Mouse (Mus musculus): Measurements from ENCODE around the gene Pde10a. TPM values are rescaled to one million over a fixed set of nuclear protein-coding genes. Genes with fewer than 3 reads are reported as not detected.
A peak's percentile ranks its signal among the peaks of the same experiment; 100 is the strongest.

The Pde10a gene
- polyA plus RNA-seq, 1 experiment from 2014 or later: 21.5 TPM

DNA sequence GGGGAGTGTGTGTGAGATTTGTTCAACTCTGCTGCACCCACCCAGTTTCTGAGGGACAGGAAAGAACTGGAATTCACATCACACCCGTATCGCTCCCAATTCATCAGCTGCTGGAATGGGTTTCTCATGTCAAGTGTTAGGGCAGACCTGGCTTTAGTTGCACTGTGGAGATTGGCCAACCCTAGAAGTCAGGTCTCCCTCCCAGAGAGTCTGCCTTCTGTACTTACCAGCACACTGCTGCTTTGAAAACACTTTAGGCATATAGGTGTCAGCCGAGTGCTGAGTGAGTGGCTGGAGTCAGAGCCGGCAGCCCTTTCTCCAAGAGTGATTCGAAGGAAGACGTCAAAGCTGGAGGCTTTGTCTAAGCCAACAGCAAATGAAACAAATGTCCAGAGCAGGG, 31.1 kb downstream of the Pde10a start:
- Histone ChIP-seq H3K4me1 (no peaks in the 10 kb centered on the region), H3K27me3 (no peaks in the 10 kb centered on the region), H3K9me3 (no peaks in the 10 kb centered on the region), H3K9ac (replicated peaks) (no peak overlapping the region), H3K4me2 (replicated peaks) (no peak overlapping the region), H3K4me3 (no peak overlapping the region), H3K27ac (replicated peaks) (no peak overlapping the region), H3K36me3 (no peaks in the 10 kb centered on the region)
- ATAC-seq (replicated peaks): no peak
- 85% methylated on average over 6 of the region's 6 CpGs for WGBS

DNA sequence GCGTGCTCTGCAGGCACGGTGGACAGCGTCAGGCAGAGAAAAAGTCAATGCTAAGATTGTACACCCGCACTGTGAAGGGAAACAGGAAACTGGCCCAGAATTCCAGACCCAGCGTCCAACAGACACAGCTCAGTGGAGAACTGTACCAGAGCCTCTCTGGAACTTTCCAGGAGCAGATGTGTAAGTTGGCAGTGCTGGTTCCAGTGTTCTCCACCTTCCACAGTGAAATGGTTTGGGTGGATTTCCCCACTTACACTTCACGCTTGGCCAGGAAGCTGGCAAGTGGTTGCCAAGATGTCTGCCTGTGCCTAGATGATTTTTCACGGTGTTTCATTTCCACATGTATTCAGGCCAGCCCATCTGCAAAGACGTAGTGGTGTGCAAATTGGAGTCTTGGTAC, 32.8 kb downstream of the Pde10a start:
- H3K27me3 ChIP-seq: no peaks in the 10 kb centered on the region
- H3K4me2 ChIP-seq (replicated peaks): no peak overlapping the region
- ATAC-seq (replicated peaks): no peak
- H3K9ac ChIP-seq (replicated peaks): no peak overlapping the region
- no peaks in the 10 kb centered on the region for H3K36me3 ChIP-seq
- no peak overlapping the region for H3K4me3 ChIP-seq
- no peaks in the 10 kb centered on the region for H3K9me3 ChIP-seq
- 83% methylated on average over 8 of the region's 8 CpGs for WGBS
- H3K4me1 ChIP-seq: no peaks in the 10 kb centered on the region
- no peak overlapping the region for H3K27ac ChIP-seq (replicated peaks)

DNA sequence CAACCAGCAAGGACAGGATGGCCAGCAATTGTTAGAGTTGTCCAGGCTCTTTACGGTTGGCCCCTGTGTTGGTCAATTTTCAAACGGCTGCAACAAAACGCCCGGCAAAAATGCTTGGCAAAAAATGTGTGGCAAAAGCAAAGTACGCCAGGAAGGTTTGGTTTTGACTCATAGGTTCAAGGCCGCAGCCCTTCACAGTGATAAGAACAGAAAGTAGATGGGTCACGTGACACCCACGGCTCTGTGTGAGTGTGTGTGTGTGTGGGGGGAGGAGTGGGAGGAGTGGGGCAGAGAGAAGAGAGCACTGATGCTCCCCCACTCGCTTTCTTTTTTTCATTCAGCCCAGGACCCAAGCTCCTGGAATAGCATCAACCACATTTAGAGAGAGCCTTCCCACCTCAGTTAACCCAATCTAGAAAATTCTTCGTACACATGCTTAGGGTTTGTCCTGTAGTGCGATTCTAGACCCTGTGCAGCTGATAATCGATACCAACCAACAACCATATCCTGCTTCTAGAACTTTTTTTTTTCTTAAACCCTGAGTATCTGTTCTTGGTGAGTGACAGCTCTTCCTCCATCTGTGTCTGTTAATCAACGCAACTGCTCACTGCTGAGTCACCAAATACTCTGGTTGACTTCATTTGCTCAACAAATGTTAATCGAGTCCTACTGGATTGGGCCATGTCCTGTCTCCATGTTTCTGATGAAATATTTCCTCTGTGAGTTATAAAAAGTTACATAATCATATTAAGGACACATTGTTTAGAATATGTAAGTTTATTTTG, 37.1 kb downstream of the Pde10a start:
- Histone ChIP-seq H3K9me3 (no peaks in the 10 kb centered on the region), H3K4me1 (no peaks in the 10 kb centered on the region), H3K4me3 (no peak overlapping the region), H3K9ac (replicated peaks) (no peak overlapping the region), H3K36me3 (no peaks in the 10 kb centered on the region), H3K4me2 (replicated peaks) (no peak overlapping the region), H3K27ac (replicated peaks) (no peak overlapping the region), H3K27me3 (no peaks in the 10 kb centered on the region)
- ATAC-seq (replicated peaks): no peak
- 67% methylated on average over 14 of the region's 14 CpGs for WGBS

DNA sequence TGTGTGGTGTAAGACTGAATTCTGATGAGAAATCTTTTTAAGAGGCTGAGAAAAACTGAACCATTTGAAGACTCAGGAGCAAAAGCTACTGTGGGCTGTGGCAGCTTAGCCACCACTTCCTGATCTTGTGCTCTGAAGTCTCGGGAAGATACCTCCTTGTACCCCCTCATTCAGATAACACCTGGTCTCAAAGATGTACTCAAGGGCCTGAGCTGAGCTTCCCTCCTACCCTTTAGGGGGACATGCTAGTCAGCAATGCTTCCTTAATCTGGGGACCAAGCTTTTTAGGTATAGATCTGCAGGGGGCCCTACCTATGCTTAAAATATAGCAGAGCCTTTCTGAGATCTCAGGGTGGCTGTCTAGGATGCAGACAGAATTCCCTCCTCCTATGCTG, 37.7 kb downstream of the Pde10a start:
- no peaks in the 10 kb centered on the region for H3K4me1 ChIP-seq
- H3K27me3 ChIP-seq: no peaks in the 10 kb centered on the region
- no peak overlapping the region for H3K9ac ChIP-seq (replicated peaks)
- H3K4me3 ChIP-seq: no peak overlapping the region
- H3K36me3 ChIP-seq: no peaks in the 10 kb centered on the region
- H3K4me2 ChIP-seq (replicated peaks): no peak overlapping the region
- no peak for ATAC-seq (replicated peaks)
- no peaks in the 10 kb centered on the region for H3K9me3 ChIP-seq
- no peak overlapping the region for H3K27ac ChIP-seq (replicated peaks)
- 86% methylated on average over 1 of the region's 1 CpGs for WGBS

DNA sequence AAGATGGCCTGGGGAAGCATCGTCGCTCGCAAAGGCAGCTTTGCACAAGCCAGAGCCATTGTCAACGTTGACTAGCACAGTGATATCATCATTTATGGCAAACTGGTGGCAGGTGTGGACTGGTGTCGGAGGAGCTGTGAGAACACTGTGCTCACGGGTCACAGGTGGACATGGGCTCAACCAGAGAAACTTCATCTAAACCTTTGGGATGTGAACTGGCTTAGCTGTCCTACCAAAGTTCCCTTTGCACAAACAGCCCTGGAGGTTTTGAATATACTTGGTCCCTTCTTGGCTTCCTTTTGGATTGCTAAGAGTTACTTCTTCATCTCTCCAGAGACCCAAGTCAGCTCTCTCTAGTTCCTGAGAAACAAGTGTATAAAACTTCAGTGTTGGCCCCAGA, 41.7 kb downstream of the Pde10a start, which contains the start of gene Gm17087:
Gene Gm17087 (minus strand): TSS at position 101 of the 400 bp plus-strand sequence.
- no peaks in the 10 kb centered on the region for H3K4me1 ChIP-seq
- H3K4me3 ChIP-seq: no peak within 1 kb of the TSS
- 93% methylated on average over 6 of the region's 6 CpGs for WGBS
- H3K4me2 ChIP-seq (replicated peaks): no peak within 1 kb of the TSS
- H3K9me3 ChIP-seq: no peaks in the 10 kb centered on the region
- H3K27ac ChIP-seq (replicated peaks): no peak within 1 kb of the TSS
- no peak for ATAC-seq (replicated peaks)
- H3K9ac ChIP-seq (replicated peaks): no peak within 1 kb of the TSS
- no peaks in the 10 kb centered on the region for H3K27me3 ChIP-seq
- H3K36me3 ChIP-seq: no peaks in the 10 kb centered on the region

DNA sequence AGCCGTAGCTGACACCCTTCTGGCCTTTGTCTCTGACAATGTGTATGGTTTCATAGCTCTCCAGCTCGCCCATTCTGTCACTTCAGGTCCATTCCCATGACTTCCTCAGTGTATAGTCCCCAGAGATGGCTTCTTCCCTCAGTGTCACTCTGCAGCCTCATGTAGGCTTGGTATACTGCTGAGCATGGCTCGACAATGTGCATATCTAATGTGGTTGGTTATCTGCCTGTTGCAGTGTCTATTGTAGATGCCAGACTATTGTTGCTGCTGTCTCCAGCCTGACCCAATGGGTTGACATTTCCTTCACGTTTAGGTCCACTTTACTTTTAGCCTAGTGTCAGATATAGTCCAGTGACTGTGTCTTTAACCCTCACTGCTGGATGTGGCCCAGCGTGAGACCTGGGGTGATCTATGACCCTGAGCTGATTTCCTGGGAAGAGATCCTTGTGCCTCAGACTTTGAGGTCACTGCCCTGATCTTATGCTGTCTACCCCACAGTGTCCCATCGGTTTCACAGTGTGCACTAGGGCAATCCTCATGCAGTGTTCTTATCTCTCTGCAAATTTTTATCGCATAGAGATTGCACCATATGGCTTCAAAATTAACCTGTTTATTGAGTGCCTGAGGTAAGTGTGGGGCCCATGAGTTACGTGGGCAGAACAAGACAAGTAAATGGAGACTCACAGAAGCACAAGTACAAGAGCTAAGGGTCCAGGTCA, 48.5 kb downstream of the Pde10a start:
- Histone ChIP-seq H3K4me1 (no peaks in the 10 kb centered on the region), H3K9ac (replicated peaks) (no peak overlapping the region), H3K4me2 (replicated peaks) (no peak overlapping the region), H3K4me3 (no peak overlapping the region), H3K9me3 (no peaks in the 10 kb centered on the region), H3K27me3 (no peaks in the 10 kb centered on the region), H3K36me3 (no peaks in the 10 kb centered on the region), H3K27ac (replicated peaks) (no peak overlapping the region)
- 84% methylated on average over 8 of the region's 8 CpGs for WGBS
- no peak for ATAC-seq (replicated peaks)

DNA sequence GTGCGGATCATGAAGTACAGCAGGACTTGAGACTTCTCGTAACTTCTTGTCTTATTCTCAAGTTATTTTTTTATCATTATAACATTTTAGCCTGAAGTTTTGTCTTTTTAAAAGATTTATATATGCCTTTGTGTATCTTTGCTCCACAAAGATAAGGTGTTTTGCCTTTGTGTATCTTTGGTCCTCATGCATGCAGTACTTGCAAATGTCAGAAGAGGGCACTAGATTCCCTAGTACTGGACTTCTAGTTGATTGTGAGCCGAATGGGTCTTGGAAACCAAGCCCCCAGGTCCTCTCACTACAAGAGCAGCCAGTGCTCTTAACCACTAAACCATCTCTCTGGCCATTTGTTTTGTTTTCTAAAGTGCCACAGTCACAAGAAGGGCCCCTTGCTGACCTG, 55.2 kb downstream of the Pde10a start:
- Histone ChIP-seq H3K4me3 (no peak overlapping the region), H3K4me1 (no peaks in the 10 kb centered on the region), H3K4me2 (replicated peaks) (no peak overlapping the region), H3K27me3 (no peaks in the 10 kb centered on the region), H3K9me3 (no peaks in the 10 kb centered on the region), H3K36me3 (no peaks in the 10 kb centered on the region), H3K9ac (replicated peaks) (no peak overlapping the region), H3K27ac (replicated peaks) (no peak overlapping the region)
- ATAC-seq (replicated peaks): no peak
- 63% methylated on average over 3 of the region's 3 CpGs for WGBS

DNA sequence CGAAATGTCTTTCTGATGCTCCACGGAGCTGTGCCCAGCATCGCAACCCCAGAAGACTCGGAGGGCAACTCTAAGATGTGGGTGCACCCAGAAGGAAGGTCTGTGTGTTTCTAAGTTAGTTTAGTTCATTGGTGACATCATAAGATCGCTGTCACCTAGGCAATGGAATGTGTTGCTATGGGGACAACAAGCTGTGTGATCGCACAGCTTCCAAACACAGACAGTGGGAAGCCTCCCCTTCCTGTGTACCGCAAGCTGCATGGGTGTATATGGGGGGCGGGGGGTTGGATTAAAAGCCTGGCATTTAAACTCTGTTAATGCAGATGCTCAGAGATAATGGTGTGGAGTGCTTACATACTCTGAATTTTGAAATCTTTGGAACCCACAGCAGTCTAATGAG, 56.4 kb downstream of the Pde10a start:
- H3K4me3 ChIP-seq: no peak overlapping the region
- H3K9me3 ChIP-seq: no peaks in the 10 kb centered on the region
- no peaks in the 10 kb centered on the region for H3K4me1 ChIP-seq
- no peak overlapping the region for H3K4me2 ChIP-seq (replicated peaks)
- ATAC-seq (replicated peaks): no peak
- no peaks in the 10 kb centered on the region for H3K27me3 ChIP-seq
- H3K27ac ChIP-seq (replicated peaks): no peak overlapping the region
- no peak overlapping the region for H3K9ac ChIP-seq (replicated peaks)
- H3K36me3 ChIP-seq: no peaks in the 10 kb centered on the region
- 71% methylated on average over 8 of the region's 8 CpGs for WGBS

DNA sequence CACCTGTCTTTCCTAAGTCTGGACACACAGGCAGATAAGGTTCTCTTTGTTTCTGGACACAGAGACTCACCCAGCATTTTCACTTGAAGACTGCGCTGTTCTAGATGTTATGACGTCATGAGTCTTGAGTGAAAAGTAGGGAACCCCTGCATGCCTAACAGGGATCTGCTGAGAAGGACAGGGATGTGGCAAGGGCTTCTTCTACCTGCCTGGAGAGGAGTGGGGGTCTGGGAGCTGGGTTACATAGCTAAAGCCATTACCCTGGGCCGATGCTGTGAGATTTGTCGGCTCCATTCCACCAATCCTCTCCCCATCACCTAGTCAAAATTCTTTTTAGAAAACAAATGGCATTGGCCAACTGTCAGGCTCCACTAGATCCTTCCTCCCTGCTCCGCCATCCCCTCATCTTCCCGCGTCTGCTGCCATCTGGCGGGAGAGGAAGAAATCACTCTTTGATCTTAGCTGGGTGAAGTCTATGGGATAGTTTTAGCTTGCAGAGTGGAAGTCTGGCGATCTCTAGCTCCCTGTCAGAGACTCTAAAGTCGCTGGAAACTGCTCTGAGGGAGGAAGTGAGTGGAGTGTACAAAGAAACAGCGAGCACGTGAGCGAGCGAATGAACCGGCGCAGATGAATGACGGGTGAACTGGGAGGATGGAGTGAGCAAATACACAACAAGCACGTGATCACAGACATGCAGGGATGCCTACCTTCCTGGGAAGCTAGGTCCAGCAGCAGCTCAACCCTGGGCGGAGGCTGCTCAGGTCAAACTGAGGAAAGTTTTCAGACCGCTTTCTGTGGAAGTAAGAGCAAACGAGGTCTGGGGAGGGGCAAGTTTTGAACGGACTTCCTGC, 67.5 kb downstream of the Pde10a start:
- Histone ChIP-seq H3K9ac (replicated peaks) (no peak overlapping the region), H3K4me2 (replicated peaks) (peak overlapping the region; percentile 39)
- peak; percentile 83 for ATAC-seq (replicated peaks)

DNA sequence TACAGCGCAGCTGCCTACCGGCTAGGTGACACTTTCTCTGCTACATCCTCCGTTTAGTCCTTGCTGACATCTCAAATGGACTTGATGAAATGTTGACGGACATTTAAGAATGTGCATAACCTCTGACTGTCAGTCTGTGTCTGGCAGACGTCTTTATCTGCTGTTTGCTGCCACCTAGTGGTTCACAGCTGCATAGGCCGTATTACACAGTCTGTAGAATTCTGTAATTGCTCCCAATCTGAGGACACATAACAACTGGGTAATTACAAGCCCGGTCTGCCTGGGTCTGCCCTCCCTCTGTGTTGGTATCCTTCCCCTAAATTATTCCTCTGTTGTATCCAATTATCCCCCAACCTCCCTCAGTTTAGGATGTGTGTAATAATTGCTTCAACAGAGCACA, 72.6 kb downstream of the Pde10a start:
- Histone ChIP-seq H3K4me1 (no peaks in the 10 kb centered on the region), H3K9ac (replicated peaks) (no peak overlapping the region), H3K4me2 (replicated peaks) (no peak overlapping the region), H3K36me3 (no peaks in the 10 kb centered on the region), H3K27ac (replicated peaks) (no peak overlapping the region), H3K9me3 (no peaks in the 10 kb centered on the region), H3K27me3 (peaks cover 4% of the 10 kb centered on the region; the same call in 1 of the 2 replicates), H3K4me3 (no peak overlapping the region)
- peak; percentile 80 for ATAC-seq (replicated peaks)
- 10% methylated on average over 7 of the region's 7 CpGs for WGBS

More for the DNA sequence above, 67.5 kb downstream of the Pde10a start:
- H3K27ac ChIP-seq (replicated peaks): no peak overlapping the region
- no peaks in the 10 kb centered on the region for H3K36me3 ChIP-seq
- 13% methylated on average over 22 of the region's 22 CpGs for WGBS
- no peaks in the 10 kb centered on the region for H3K4me1 ChIP-seq
- H3K27me3 ChIP-seq: peaks cover 4% of the 10 kb centered on the region; the same call in 1 of the 2 replicates
- no peaks in the 10 kb centered on the region for H3K9me3 ChIP-seq
- peak overlapping the region; percentile 21 for H3K4me3 ChIP-seq

DNA sequence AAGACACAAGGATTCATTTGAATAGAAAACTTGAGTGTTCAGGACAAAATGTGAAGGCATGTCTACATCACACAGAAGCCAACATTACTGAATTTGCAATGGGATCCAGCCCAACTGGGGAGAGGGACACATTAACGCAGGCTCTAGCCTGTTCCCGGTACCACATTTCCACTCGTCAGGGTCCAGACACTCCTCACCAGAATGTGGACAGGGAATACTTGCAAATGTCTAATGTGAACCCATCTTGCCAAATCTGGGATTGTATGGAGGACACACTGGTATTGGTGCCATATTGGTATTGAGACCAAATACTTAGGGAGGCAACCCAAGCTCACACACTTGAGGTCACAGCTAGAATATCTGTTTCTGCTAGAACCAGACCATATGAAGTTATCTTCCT, 77.8 kb downstream of the Pde10a start:
- Histone ChIP-seq H3K9me3 (no peaks in the 10 kb centered on the region), H3K4me3 (no peak overlapping the region), H3K36me3 (no peaks in the 10 kb centered on the region), H3K4me2 (replicated peaks) (no peak overlapping the region), H3K4me1 (no peaks in the 10 kb centered on the region), H3K27ac (replicated peaks) (no peak overlapping the region), H3K9ac (replicated peaks) (no peak overlapping the region), H3K27me3 (no peaks in the 10 kb centered on the region)
- ATAC-seq (replicated peaks): no peak
- WGBS: 89% methylated on average over 3 of the region's 3 CpGs

DNA sequence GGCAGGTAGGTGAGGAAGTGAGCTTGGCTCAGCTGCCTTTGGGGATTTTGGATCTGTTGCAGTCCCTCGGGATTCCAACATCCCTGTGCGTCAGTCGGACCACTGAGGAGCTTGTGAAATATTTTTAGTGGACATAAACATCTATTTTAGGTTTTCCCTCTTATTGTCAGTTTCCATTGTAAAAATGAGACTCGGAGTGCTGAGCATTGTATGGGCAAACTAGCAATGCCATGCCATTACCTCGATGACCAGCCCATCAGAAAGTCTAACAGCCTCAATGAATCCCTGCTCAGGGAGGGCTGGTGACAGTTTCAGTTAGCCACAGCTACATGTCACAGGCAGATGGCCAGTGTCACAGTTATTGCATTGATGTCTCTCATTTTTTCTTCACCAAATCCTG, 80.7 kb downstream of the Pde10a start:
- Histone ChIP-seq H3K4me1 (no peaks in the 10 kb centered on the region), H3K27ac (replicated peaks) (no peak overlapping the region), H3K9ac (replicated peaks) (no peak overlapping the region), H3K36me3 (no peaks in the 10 kb centered on the region), H3K9me3 (no peaks in the 10 kb centered on the region), H3K27me3 (no peaks in the 10 kb centered on the region), H3K4me2 (replicated peaks) (no peak overlapping the region), H3K4me3 (no peak overlapping the region)
- WGBS: 85% methylated on average over 5 of the region's 5 CpGs
- ATAC-seq (replicated peaks): no peak
